Mouse (Mus musculus) hematopoietic stem cell, adult 5-6 weeks (primary cell): ENCODE results near the gene Dcxr. TPM values are rescaled to one million over a fixed set of nuclear protein-coding genes. Genes with fewer than 3 reads are reported as not detected.

ENCODE experiments used
- ATAC-seq, 2 experiments: fragments of 125-278 bp in 1 of 2; replicated peaks in 1 of 2; 2 replicates each; pipeline ENCODE4 v1.8.0; 2016 to 2017; ENCODE audit warnings: inconsistent platforms in 2 of 2, mild to moderate bottlenecking in 2 of 2, moderate number of reproducible peaks in 2 of 2, low read depth in 1 of 2, moderate TSS enrichment in 1 of 2; ENCODE audit not compliant: low FRiP score in 2 of 2, poor library complexity in 2 of 2, severe bottlenecking in 2 of 2, insufficient read depth in 1 of 2, low TSS enrichment in 1 of 2
- total RNA-seq: library from RNA; stranded (forward); fragments of 172-1452, 232-1000 nt; gene quantifications from 2 replicates; pipeline ENCODE4 v1.2.3, GENCODE M21; 2017

Gene Dcxr
- total RNA-seq, 1 experiment from 2014 or later, result 12.5 TPM

DNA sequence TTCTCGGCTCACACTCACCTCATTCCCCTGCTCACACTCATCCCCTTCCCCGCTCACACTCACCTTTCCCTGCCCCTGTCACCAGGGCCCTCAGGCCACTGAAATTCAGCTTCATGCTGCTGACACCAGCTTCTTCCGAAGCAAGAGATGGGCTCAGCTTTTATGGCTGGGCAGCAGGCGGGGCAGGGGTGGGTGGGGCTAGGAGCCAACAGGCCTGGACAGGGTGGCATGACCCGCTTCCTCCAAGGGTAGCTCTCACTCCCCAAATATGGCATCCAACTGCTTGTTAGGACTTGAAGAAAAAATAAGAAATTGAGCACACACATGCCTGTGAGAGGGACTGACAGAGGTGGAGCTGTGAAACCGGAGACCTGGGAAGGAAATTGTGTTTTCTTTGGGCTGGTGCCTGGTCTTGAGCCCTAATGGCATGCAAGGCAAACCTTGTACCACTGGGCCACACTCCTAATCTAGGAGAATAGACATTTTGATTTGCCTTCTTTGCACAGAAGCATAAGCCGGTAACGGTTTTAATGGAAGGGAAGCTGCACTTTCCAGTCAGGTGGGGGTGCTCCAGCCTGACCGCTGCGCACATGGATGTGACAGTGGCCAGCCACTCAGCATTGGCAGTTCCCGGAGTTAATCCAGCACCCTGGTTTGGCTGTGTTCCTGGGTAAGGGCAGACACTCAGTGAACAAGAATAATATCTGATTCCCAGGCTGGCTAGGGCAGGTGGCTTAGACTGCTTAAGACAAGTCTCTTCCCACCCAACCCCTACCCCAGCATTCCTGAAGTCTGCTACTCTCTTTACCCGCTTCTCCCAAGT lies 5.0 kb upstream of the Dcxr start, which contains the start of gene Cbr2:
TSS of gene Cbr2 (minus strand) at position 257 of the 823 bp plus-strand sequence.
- no peak for ATAC-seq

DNA sequence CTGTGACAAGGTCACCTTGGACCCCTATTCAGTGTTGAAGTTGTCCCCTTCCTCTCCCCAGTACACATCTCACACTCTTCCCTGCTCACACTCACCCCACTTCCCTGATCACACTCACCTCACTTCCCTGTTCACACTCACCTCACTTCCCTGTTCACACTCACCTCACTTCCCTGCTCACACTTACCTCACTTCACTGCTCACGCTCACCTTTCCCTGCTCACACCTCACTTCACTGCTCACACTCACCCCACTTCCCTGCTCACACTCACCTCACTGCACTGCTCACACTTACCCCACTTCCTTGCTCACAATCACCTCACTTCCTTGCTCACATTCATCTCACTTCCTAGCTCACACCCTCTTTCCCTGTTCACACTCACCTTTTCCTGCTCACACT lies 4.3 kb upstream of the Dcxr start:
- ATAC-seq, result no peak

DNA sequence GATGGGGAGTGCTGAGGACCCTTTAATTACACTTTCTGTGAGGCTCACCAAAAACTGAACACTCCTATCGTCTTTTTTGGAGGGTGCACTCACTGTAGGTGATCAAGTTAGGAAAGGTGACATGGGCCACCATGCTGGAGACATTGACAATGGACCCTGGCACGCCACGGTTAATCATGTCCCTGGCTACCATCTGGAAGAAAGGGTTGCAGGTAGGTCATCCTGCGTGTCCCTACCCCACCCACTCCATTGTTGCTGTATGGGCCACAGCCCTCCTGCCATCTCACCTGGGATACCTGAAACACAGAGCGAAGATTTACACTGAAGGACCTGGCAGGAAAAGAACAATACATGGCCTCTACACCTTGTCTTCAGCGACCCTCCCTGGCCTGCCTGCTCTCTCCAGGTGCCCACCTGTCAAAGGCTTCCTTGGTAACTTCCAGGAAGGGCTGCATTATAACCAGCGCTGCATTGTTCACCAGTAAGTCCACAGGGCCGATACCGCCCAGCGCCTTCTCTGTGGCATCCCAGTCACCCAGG lies 3.3 kb upstream of the Dcxr start:
- no peak for ATAC-seq

DNA sequence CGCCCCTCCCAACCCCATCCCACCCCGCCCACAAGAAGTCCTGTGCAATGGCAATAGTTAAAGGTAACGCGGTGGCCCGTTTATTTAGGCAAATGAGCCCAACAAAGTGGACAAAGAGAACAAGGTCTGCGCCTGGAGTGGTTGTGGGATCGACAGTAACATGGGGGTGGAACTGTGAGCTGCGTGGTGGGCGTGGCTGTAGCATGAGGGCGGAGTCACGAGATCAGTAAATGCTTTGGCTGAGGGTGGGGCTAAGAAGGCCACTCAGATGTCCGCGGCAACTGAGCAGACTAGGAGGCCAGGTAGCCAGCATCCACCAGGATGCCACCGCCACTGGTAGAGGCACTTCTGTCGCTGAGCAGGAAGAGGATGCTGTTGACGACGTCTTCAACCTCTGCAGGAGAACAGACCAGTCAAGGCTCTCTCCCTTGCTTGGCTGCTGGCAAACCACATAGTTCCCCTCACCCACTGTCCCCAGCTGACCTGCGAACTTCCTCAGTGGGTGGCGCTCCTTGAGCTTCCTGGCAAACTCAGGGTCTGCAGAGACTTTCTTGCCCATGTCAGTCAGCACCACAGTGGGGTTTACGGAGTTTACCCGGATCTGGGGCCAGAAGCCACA lies 2.5 kb upstream of the Dcxr start:
- peak; percentile 75 to 79 for ATAC-seq

DNA sequence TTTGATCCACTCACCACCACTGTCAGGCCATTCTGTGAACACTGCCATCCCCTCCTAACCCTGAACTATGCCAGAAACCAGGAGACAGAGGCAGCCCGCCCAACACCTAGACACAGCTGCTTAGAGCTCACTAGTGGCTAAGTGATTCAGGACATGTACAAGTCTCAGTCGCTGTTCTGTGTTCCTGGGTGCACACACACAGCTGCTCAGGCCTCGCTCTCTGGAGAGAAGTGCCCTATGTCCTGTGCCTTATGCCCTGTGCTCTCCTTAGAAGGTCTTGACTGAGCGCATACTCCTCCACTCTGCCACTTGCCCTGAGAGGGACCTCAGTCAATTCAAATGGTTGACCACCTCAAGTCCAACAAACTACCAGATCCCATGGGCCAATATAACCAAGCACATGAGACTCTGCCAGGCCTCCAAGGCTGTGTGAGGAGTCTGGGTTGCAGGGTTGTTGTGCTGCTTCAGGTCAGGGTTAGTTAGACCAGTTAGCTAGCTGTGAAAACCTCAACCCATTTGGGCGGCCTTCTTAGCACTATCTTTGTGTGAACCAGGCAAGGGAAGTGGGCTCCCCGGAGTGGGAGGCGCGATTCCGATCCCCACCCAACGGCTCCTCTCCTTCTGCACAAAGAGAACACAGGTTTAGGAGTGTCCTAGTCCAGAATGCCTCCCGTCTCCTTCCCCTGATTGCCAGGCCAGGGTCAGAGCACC lies 1.6 kb upstream of the Dcxr start:
- no peak for ATAC-seq

DNA sequence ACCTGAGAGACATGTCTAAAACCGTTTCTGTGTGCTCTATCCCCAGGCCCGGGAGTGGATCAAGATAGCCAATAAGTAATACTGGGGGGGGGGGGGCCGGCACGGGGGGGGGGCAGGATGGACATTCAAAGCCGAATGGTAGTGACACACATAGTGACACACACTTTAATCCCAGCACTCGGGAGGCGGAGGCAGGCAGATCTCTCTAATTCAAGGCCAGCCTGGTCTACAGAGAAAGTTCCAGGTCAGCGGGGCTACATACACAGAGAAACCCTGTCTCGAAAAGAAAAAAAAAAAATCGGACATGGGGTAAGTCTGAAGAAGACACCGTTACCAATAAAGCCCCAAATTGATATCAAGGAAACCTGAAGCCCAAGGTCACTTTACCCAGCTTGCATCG lies 483 bp upstream of the Dcxr start:
- no peak for ATAC-seq

DNA sequence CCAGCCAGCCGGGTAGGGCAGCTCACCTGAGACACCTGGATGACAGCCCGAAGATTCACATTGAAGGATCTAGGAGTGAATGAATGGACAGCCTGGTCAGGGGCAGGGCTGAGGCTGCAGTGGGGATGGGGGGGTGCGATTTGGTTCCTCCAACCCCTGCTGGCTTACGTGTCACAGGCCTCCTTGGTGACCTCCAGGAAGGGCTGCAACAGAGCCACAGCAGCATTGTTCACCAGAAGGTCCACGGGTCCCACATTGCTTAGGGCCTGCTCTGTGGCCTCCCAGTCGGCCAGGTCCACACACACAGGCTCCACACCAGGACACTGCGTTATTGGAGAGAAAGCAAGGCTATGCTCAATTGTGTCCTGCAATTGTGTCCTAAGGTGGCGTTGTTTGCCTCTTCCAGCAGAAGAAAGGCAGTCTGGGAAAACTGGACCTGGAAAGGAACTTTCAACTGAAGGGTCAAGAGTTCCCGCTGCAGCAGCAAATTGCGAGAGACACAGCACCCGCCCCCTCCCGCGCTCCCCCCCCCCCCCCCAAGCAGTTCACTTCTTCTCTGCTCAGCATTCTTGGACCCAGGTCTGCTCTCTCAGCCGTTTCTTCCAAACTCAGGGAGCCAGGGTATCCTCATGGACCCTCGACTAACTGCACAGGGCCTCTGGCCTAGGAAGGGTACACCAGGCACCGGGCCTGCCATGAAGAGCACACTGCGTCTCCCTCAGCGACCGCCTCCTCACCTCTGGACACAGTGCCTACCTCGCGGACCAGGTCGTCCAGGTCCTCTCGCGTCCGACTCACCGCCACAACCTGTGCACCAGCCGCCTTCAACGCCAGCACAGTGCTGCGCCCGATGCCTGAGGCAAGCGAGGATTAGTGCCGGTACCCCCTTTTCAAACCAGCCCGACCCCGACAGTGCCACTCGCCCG lies 575 bp downstream of the Dcxr start:
- ATAC-seq, result no peak

DNA sequence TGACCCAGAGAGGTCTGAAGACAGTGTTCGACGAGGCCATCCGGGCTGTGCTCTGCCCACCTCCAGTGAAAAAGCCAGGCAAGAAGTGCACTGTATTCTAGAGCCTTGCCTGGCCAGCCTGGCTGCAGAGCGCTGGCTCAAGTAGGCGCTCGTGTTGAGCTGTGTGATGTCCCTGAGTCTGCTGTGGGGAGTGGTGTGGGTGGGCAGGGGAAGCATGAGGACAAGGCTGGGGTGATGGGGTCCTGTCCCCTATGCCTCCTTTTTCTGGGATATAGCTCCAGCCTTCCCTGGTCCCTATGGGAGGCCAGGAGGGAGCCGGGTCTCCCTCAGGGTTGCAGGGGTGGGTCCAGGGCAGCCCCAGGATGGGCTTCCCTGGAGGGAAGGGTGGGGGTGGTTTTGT lies 3.6 kb downstream of the Dcxr start:
- no peak for ATAC-seq

DNA sequence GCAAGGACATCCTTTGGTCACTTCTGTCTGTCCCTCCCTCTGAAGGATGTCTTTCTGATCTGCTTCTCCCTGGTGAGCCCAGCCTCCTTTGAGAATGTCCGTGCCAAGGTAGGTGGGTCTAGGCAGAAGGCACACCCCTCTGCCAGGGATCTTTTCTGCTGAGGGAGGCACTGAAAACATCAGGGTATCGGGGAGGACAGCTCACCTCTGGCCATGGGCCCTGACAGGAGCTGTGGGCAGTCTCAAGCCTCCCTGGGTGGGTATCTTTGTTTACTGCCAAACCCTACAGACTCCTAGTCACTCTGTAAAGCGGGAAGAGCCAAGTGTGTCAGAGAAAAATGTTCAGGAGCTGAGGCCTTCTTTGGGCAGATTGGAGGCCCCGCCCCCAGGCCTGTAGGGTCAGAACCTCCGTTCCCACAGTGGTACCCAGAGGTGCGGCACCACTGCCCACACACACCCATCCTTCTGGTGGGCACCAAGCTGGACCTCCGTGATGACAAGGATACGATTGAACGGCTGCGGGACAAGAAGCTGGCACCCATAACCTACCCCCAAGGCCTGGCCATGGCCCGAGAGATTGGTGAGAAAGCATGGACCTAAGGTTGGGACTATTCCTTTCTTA lies 4.2 kb downstream of the Dcxr start:
- no peak for ATAC-seq

DNA sequence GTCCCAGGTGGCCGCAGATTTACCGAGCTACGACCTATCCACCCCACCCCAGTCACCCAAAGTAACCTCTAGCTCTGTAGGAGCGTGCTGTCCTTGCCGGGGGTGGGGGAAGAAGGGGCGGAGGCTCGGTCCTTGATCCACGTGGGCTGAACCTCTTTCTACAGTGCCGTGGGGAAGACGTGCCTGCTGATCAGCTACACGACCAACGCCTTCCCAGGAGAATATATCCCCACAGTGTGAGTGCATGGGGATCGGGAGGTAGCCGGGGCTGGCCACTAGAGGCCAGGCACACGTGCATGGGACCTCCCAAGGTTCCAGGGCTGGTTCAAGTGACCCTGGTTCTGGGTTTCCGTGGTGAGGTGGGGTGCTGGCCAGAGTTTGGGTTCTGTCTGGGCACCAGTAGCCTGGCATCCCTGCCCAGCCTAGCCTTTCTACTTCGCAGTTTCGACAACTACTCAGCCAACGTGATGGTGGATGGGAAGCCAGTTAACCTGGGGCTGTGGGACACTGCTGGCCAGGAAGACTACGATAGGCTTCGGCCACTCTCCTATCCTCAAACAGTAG lies 4.9 kb downstream of the Dcxr start:
- ATAC-seq, result no peak

DNA sequence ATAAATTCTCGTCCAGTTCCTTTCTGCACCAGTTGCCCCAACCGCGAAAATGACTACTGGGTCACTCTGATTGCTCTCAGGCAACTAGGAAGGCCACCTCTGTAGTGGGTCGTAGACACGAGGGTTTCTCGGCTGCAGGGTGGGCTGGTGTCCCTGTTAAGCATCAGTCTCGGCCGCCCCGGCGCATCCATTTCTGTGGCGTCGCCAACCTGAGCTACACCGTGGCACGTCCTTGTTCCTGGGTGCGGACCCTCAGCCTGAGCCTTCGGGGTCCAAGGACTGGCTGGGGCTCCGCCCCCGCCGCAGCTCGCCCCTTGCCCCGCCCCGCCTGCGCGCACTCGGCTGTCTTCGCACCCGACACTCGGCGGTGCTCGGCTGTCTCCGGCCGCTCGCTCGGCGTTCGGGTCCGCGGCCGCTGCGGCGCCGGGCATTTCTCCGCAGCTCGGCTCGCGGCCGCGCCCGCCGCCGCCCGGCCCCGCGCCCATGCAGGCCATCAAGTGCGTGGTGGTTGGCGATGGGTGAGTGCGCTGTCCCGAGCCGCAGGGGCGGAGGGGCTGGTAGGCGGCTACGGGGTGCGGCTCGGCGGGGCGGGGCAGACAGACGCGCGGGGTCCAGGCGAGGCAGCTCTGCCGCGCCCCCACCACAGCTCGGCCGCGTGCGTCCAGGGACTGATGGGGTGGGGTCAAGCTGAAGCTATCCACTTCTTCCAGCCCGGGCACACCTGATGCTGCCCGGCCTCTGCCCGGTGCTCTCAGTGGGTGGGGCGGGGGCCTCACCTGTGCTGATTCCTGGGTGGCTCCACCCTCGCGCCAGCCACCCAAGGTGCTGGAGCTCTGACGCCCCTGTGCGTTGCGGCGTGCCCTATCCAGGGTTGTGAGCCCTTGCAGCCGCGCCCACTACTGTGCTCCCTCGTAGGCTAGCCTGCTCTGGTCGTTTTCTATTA lies 5.7 kb downstream of the Dcxr start, which contains the start of gene Rac3:
TSS of gene Rac3 (plus strand) at position 347 of the 943 bp plus-strand sequence.
- no peak; a peak in 1 of 4 replicates for ATAC-seq

DNA sequence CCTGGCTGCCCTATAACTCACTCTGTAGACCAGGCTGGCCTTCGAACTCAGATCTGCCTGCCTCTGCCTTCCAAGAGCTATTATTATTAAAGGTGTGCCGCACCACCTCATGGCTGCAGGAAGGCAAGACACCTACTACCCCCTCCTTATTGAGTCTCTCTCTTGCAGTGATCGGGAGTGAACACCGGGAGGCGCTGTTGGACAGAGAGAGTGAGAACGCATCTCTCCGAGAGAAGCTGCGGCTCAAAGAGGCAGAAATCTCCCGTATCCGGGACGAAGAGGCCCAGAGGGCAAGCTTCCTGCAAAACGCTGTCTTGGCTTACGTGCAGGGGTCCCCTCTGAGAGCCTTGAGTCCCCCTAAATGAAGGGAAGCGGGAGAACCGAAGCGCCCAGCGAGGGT lies 6.6 kb downstream of the Dcxr start:
- peak; percentile 68 to 85 for ATAC-seq

DNA sequence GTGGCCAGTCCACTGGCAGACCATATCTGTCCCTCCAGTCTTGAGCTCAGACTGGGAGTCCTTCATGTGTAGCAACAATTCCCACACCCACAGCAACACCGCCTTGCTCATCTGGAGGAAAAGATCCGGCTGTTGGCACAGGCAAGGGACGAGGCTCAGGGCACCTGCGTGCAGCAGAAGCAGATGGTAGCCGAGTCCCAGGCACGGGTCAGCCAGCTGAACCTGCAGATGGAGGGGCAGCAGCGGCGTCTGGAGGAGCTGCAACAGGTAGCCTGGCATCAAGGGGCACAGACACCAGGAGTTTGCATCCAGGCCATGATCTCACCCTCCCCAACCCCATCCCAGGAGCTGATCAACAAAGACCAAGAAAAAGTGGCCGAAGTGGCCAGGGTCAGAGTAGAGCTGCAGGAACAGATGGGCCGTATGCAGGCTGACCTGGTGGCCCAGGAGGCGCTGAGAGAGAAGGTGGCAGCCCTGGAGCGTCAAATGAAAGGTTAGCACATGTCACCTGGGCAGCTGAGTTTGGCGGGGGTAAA lies 7.2 kb downstream of the Dcxr start:
- ATAC-seq, result no peak

DNA sequence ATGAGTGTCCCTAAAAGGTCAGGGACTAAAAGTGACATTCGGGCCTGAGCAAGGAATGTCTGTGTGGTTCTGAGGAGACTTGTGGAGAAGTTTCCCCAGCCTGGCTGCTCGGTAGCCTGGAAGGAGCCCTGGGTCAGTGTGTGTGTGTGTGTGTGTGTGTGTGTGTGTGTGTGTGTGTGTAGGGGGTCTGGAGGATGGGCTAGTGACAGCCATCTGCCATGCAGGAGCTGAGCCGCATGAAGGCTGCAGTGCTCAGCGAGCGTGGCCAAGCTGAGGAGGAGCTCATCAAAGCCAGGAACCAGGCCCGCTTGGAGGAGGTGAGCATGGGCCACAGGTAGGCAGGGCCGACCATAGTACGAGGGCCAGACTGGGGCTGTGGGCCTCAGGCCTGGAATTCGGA lies 7.8 kb downstream of the Dcxr start:
- no peak for ATAC-seq

DNA sequence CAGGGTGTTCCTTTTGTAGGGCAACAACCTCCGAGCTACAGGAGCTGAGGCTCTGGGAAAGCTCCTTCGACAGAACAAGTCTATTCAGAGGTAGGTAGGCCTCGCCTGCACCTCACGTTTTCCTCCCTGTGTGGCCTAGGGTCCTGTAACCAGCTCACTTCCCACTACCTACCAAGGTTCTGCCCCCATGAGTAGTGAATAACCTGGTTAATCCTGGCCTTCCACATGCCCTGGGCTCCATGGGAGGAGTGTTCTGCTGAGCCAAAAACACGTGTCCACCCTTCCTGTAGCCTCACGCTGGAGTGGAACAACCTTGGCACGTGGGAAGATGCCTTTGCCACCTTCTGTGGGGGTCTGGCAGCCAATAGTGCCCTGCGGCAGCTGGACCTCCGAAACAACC lies 11.9 kb downstream of the Dcxr start:
- ATAC-seq, result no peak
